Mouse (Mus musculus): ENCODE data around the gene Cdc37. TPM values are rescaled to one million over a fixed set of nuclear protein-coding genes. Genes with fewer than 3 reads are reported as not detected.

Gene Cdc37
- polyA plus RNA-seq, 1 experiment from 2014 or later: 199 TPM

DNA sequence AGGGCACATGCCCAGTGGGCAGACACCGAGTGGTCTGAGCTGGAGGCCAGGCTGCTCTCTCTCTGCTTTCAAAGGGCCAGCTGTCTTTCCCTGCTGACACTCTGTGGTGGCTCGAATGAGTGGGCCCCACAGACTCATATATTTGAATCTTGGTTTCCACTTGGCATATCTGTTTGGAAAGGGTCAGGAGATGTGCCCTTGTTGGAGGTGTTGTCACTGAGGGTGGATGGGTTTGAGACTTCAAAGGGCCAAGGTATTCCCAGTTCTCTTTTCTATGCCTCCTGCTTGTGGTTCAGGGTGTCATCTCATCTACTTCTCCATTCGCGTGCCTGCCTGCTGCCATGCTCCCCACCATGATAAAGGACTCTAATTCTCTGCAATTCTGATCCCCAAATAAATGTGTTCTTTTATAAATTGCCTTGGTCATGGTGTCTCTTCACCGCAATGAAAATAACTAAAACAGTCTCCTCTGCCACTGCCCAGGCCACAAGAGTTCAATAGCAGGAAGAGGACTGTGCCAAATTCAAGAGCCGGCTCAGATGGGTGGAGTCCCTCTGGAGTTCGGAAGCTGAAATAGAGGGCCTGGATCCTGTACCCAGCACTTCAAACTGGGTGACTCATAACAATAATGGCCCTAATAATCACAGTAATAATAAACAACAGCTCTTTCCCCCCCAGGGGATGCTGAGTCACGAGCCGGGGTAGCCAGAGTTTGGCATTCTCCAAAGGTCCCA is 15.0 kb downstream of the Cdc37 start:
- WGBS: 81% methylated on average over 9 of the region's 9 CpGs
- no peaks in the 10 kb centered on the region for H3K27me3 ChIP-seq (ENCODE audit: control insufficient read depth, insufficient read depth, low read depth, low read length)
- peaks cover 5% of the 10 kb centered on the region; the same call in 1 of the 2 replicates for H3K4me1 ChIP-seq (ENCODE audit: control insufficient read depth, insufficient read depth, low read length)
- no peaks in the 10 kb centered on the region for H3K9me3 ChIP-seq (replicated peaks; ENCODE audit: control insufficient read depth, low read length, poor library complexity, severe bottlenecking)
- no peak overlapping the region for H3K4me2 ChIP-seq (ENCODE audit: low read length)
- no peak overlapping the region for H3K4me3 ChIP-seq (ENCODE audit: low read depth, low read length)
- H3K9ac ChIP-seq (ENCODE audit: low read depth, low read length): no peak overlapping the region
- ATAC-seq: no peak
- no peak overlapping the region for H3K27ac ChIP-seq (ENCODE audit: low read length)
- H3K36me3 ChIP-seq (ENCODE audit: control insufficient read depth, insufficient read depth, low read length): peaks cover 8% of the 10 kb centered on the region; the same call in 1 of the 2 replicates

DNA sequence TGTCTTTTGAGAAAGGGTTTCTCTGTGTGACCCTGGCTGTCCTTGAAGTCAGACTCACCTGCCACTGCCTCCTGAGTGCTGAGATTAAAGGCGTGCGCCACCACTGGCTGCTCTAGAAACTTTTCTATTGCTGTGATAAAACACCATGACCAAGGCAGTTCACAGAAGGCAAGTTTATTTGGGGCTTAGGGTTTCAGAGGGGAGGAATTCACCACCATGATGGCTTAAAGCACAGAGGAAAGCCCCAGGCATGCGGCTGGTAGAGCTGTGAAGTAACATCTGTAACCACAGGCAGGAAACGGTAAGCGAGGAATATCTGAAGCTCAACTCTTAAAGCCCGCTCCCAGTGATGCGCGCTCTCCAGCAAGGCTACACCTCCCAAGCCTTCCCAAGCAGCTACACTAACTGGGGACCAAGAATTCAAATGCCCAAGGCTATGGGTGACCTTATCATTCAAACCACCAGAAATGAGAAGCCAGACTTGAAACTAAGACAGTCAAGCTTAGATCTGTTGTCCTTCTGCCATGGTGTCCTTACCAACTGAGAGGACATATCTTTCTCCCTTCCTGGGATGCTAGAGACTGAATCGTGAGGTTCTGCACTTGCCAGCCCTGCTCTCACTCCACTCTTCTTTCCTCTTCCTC is 16.6 kb downstream of the Cdc37 start:
- no peaks in the 10 kb centered on the region for H3K36me3 ChIP-seq (ENCODE audit: control insufficient read depth, insufficient read depth, low read length)
- H3K4me1 ChIP-seq (ENCODE audit: control insufficient read depth, insufficient read depth, low read length): peaks cover 5% of the 10 kb centered on the region; the same call in 1 of the 2 replicates
- WGBS: 85% methylated on average over 9 of the region's 9 CpGs

DNA sequence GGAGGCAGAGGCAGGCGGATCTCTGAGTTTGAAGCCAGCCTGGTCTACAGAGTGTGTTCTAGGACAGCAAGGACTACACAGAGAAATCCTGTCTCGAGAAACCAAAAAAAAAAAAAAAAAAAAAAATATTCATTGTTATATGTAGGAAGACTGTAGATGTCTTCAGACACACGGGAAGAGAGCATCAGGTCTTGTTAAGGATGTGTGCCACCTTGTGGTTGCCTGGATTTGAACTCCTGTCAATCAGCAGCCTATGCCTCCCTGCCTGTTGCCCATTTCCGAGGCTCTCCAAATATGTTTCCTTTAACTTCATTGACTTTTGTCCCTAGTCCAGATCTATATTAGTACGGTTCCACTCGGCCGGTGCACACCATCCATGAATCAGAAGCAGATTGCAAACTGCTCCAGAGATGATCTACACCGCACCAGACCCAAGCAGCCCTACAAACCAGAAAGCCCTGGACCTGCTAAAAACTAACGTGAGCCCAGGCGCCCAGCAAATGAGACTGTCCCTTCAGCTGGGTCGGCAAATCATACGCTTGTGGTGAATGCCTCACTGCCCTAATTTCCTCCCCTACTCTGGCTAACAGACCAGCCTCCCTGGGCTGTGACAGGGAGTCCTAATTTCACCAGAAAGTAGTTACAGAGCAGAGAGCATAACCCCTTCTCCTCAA is 17.5 kb downstream of the Cdc37 start:
- Histone ChIP-seq H3K9ac (ENCODE audit: low read depth, low read length) (no peak overlapping the region), H3K27me3 (ENCODE audit: control insufficient read depth, insufficient read depth, low read depth, low read length) (no peaks in the 10 kb centered on the region), H3K27ac (ENCODE audit: low read length) (no peak overlapping the region), H3K4me3 (ENCODE audit: low read depth, low read length) (no peak overlapping the region), H3K4me2 (ENCODE audit: low read length) (no peak overlapping the region), H3K4me1 (ENCODE audit: control insufficient read depth, insufficient read depth, low read length) (peaks cover 5% of the 10 kb centered on the region; the same call in 1 of the 2 replicates), H3K36me3 (ENCODE audit: control insufficient read depth, insufficient read depth, low read length) (no peaks in the 10 kb centered on the region), H3K9me3 (replicated peaks; ENCODE audit: control insufficient read depth, low read length, poor library complexity, severe bottlenecking) (no peaks in the 10 kb centered on the region)
- ATAC-seq: no peak
- WGBS: 84% methylated on average over 12 of the region's 12 CpGs

More for the DNA sequence above, 16.6 kb downstream of the Cdc37 start:
- Histone ChIP-seq H3K27me3 (ENCODE audit: control insufficient read depth, insufficient read depth, low read depth, low read length) (no peaks in the 10 kb centered on the region), H3K9ac (ENCODE audit: low read depth, low read length) (no peak overlapping the region), H3K4me3 (ENCODE audit: low read depth, low read length) (no peak overlapping the region), H3K9me3 (replicated peaks; ENCODE audit: control insufficient read depth, low read length, poor library complexity, severe bottlenecking) (no peaks in the 10 kb centered on the region), H3K4me2 (ENCODE audit: low read length) (no peak overlapping the region), H3K27ac (ENCODE audit: low read length) (no peak overlapping the region)
- no peak for ATAC-seq

DNA sequence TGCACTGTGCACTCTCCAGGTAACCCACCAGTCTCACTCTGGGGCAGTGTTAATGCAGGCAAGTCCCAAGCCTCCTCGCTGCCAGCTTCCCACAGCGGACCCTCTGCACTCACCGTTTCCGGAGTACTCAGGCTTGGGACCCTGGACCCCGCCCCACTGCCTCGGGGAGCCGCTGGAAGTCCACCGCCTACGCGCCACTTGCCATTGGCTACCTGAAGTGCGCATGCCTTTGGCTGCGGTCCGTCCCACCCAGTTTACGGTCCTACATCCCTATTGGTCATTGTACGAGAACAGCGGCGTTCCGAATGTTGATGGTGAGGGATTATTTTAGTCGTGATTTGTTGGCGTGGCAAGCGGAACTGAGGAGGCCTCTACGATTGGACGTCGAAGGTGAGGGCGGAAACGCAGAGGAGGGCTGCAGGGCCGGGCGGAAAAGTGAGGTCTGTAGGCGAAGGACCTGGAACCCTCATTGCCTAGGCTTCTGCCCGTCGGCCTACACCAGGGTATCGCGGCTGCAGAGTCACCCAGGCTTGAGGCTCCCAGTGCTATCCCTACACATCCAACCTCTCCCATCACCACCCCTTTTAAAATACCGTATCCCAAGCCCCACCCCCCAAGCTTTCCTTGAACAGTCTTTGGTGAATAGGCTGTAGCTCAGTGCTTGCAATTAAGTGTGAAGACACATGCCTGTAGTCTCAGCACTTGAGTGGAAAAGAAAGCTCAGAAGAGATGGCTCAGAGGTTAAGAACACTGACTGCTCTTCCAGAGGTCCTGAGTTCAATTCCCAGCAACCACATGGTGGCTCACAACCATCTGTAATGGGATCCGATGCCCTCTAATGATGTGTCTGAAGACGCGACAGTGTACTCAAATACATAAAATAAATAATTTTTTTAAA is 18.5 kb downstream of the Cdc37 start, which contains the start of gene Tyk2:
TSS of gene Tyk2 (minus strand) at position 185 of the 898 bp plus-strand sequence.
- no peaks in the 10 kb centered on the region for H3K9me3 ChIP-seq (replicated peaks; ENCODE audit: control insufficient read depth, low read length, poor library complexity, severe bottlenecking)
- WGBS: 5% methylated on average over 37 of the region's 37 CpGs
- H3K27ac ChIP-seq (ENCODE audit: low read length): peak within 1 kb of the TSS; percentile 62

DNA sequence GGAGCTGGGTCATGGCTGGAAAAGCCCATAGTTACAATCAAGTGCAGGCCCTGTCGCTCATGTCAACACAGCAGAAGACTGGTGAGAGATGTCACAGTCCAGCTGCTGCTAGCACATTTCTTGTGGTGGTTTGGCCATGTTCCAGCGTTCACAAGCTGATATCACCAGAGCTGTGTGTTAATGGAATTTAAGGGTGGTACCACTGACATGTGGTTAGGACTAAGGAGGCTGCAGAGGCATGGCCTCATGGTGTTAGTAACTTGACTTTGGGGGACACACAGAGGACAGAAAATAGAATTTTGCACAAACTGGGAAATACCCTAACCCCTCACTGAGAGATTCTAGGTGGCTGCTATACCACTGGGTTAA is 23.5 kb downstream of the Cdc37 start:
- H3K36me3 ChIP-seq (ENCODE audit: control insufficient read depth, insufficient read depth, low read length): peaks cover 22% of the 10 kb centered on the region
- no peak overlapping the region for H3K4me2 ChIP-seq (ENCODE audit: low read length)
- no peaks in the 10 kb centered on the region for H3K9me3 ChIP-seq (replicated peaks; ENCODE audit: control insufficient read depth, low read length, poor library complexity, severe bottlenecking)
- no peak for ATAC-seq
- no peak overlapping the region for H3K4me3 ChIP-seq (ENCODE audit: low read depth, low read length)
- H3K9ac ChIP-seq (ENCODE audit: low read depth, low read length): no peak overlapping the region
- no peaks in the 10 kb centered on the region for H3K27me3 ChIP-seq (ENCODE audit: control insufficient read depth, insufficient read depth, low read depth, low read length)
- peaks cover 5% of the 10 kb centered on the region; the same call in 1 of the 2 replicates for H3K4me1 ChIP-seq (ENCODE audit: control insufficient read depth, insufficient read depth, low read length)
- 83% methylated on average over 2 of the region's 2 CpGs for WGBS
- H3K27ac ChIP-seq (ENCODE audit: low read length): no peak overlapping the region

More for the DNA sequence above, 18.5 kb downstream of the Cdc37 start, which contains the start of gene Tyk2:
- H3K4me2 ChIP-seq (ENCODE audit: low read length): peak within 1 kb of the TSS; percentile 78
- peak within 1 kb of the TSS; percentile 55 for H3K4me3 ChIP-seq (ENCODE audit: low read depth, low read length)
- ATAC-seq: peak; percentile 98
- H3K27me3 ChIP-seq (ENCODE audit: control insufficient read depth, insufficient read depth, low read depth, low read length): no peaks in the 10 kb centered on the region
- peak within 1 kb of the TSS; percentile 40 for H3K9ac ChIP-seq (ENCODE audit: low read depth, low read length)
- peaks cover 3% of the 10 kb centered on the region; the same call in 1 of the 2 replicates for H3K36me3 ChIP-seq (ENCODE audit: control insufficient read depth, insufficient read depth, low read length)
- peaks cover 5% of the 10 kb centered on the region; the same call in 1 of the 2 replicates for H3K4me1 ChIP-seq (ENCODE audit: control insufficient read depth, insufficient read depth, low read length)

DNA sequence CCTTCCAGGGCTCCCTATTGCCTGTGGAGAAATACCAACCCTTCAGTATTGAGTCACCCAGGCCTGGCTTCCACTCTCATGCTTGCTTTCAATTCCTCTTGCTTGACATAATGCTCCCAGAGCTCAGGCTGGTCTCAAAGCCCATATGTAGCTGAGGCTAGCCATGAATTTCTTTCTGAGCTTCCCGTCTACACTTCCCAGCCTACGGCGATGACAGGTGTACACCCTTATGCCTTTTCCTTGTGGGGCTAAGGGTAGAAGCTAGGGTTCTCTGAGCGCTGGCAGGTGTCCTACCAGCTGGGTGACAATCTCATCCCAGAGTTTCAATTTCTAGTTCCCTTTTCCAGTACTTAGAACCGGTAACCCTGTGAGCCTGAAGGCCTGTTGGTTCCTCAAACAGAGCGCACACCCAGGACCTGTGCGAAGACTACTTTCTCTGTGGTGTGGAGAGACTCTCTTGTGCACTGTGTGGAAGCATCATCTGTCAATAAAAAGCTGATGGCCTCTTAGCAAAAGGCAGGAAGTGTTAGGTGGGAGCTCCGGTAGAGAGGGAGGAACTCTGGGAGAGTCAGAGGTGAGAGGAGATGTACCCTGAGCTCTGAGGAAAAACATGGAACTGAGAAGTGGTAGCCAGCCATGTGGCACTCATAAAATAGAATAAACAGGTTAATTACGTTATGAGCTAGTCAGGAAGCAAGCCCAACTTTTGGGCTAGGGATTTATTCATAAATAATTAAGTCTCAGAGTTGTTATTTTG is 24.1 kb downstream of the Cdc37 start:
- peaks cover 5% of the 10 kb centered on the region; the same call in 1 of the 2 replicates for H3K4me1 ChIP-seq (ENCODE audit: control insufficient read depth, insufficient read depth, low read length)
- H3K36me3 ChIP-seq (ENCODE audit: control insufficient read depth, insufficient read depth, low read length): peaks cover 24% of the 10 kb centered on the region
- H3K9me3 ChIP-seq (replicated peaks; ENCODE audit: control insufficient read depth, low read length, poor library complexity, severe bottlenecking): no peaks in the 10 kb centered on the region
- no peak for ATAC-seq
- WGBS: 90% methylated on average over 9 of the region's 9 CpGs
- no peak overlapping the region for H3K27ac ChIP-seq (ENCODE audit: low read length)
- H3K9ac ChIP-seq (ENCODE audit: low read depth, low read length): no peak overlapping the region
- H3K4me2 ChIP-seq (ENCODE audit: low read length): no peak overlapping the region
- H3K4me3 ChIP-seq (ENCODE audit: low read depth, low read length): no peak overlapping the region
- H3K27me3 ChIP-seq (ENCODE audit: control insufficient read depth, insufficient read depth, low read depth, low read length): no peaks in the 10 kb centered on the region

DNA sequence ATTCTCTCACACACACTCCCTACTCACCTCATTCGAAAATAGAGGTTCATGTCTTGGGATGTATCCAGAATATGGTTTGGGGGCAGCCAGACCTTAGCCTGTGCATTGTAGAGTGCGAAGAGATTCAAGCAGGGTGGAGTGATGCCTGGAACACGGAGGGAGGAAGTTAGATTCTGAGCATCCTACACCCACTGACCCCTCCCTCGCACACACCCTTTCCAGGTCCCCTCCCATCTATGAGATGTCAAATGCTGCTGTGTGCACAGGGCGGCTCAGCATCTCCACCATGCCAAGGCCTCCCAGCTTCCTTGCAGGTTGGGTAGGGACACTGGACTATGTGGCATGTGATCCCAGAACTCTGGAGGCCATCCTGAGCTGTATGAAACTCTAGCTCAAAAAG is 24.9 kb downstream of the Cdc37 start:
- no peaks in the 10 kb centered on the region for H3K27me3 ChIP-seq (ENCODE audit: control insufficient read depth, insufficient read depth, low read depth, low read length)
- H3K4me2 ChIP-seq (ENCODE audit: low read length): no peak overlapping the region
- WGBS: 81% methylated on average over 5 of the region's 5 CpGs
- H3K9ac ChIP-seq (ENCODE audit: low read depth, low read length): no peak overlapping the region
- no peak overlapping the region for H3K4me3 ChIP-seq (ENCODE audit: low read depth, low read length)
- H3K36me3 ChIP-seq (ENCODE audit: control insufficient read depth, insufficient read depth, low read length): peaks cover 26% of the 10 kb centered on the region
- H3K27ac ChIP-seq (ENCODE audit: low read length): no peak overlapping the region
- H3K4me1 ChIP-seq (ENCODE audit: control insufficient read depth, insufficient read depth, low read length): no peaks in the 10 kb centered on the region
- ATAC-seq: no peak
- H3K9me3 ChIP-seq (replicated peaks; ENCODE audit: control insufficient read depth, low read length, poor library complexity, severe bottlenecking): no peaks in the 10 kb centered on the region

DNA sequence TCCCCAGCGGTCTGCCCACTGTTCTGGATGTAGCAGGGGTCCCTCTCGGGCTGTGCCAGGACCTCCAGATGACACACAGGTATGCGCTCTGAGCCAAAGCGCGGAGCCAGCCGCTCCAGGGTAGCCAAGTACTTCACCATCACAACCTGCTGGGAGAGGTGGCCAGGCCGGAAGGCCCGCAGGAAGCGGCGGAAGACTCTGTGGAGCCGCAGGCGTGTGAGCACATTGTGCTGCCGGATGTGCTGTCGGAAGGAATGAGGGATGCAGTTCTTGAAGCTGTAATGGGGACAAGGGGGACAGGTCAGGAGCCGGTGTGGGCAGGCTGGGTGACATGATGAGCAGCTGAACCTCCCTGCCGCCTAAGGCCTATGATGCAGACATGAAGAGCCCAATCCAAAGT is 28.3 kb downstream of the Cdc37 start:
- no peak for ATAC-seq
- H3K4me3 ChIP-seq (ENCODE audit: low read depth, low read length): no peak overlapping the region
- 94% methylated on average over 16 of the region's 16 CpGs for WGBS
- no peaks in the 10 kb centered on the region for H3K4me1 ChIP-seq (ENCODE audit: control insufficient read depth, insufficient read depth, low read length)
- H3K9ac ChIP-seq (ENCODE audit: low read depth, low read length): no peak overlapping the region
- no peaks in the 10 kb centered on the region for H3K9me3 ChIP-seq (replicated peaks; ENCODE audit: control insufficient read depth, low read length, poor library complexity, severe bottlenecking)
- H3K36me3 ChIP-seq (ENCODE audit: control insufficient read depth, insufficient read depth, low read length): peaks cover 23% of the 10 kb centered on the region
- H3K4me2 ChIP-seq (ENCODE audit: low read length): no peak overlapping the region
- no peak overlapping the region for H3K27ac ChIP-seq (ENCODE audit: low read length)
- no peaks in the 10 kb centered on the region for H3K27me3 ChIP-seq (ENCODE audit: control insufficient read depth, insufficient read depth, low read depth, low read length)
